Mouse (Mus musculus) C3H10T1/2 (cell line): ENCODE measurements around the gene 1700080E11Rik. TPM values are rescaled to one million over a fixed set of nuclear protein-coding genes. Genes with fewer than 3 reads are reported as not detected.

ENCODE experiments used
- polyA plus RNA-seq, 2 experiments: library from polyadenylated mRNA; unstranded; fragments of >200 nt; fragmentation: generic; extraction: Trizol; gene quantifications; one replicate each; pipeline ENCODE4 v1.2.1; 2012; ENCODE audit warnings: missing spikeins in 2 of 2

1700080E11Rik gene
- not detected for polyA plus RNA-seq

DNA sequence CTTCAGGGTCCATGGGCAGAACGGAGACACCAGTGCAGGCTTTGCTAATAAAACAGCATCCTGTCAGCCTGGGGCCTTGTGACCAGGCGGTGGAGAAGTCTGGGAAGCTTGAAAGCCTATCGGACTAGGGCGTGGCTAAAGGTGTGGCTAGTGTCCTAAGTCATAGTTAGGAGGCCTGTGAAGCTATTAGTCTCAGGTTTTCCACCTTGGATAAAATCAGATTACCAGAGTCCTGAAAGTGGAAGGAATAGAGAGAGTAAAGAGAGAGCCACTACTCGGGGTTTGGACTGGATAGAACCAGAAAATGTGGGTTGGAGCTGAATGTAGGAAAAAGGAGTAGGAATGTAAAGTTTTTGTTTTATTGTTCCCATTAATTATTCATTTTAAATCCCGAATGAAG lies at the start of gene 1700080E11Rik:
TSS of gene 1700080E11Rik (minus strand) at position 101 of the 400 bp plus-strand sequence.

GRCm38 (mm10) chr9:105131253-105132001 lies 13.5 kb downstream of the 1700080E11Rik start, which contains the start of gene Nudt16:
TSS of gene Nudt16 (minus strand) at chr9:105131824.

Other genes starting within 250 kb of the 1700080E11Rik start
- gene Mrpl3, start 91.9 kb downstream of the 1700080E11Rik start, polyA plus RNA-seq, result 10 to 100 TPM; 31.7 to 54.0 TPM
- 1 to 10 TPM in 1 of 2 experiments, under 1 TPM in 1; 0.26 to 1.8 TPM for gene Nudt16, start 13.3 kb downstream of the 1700080E11Rik start, polyA plus RNA-seq